Mouse (Mus musculus): ENCODE data around the gene Klhl7. TPM values are rescaled to one million over a fixed set of nuclear protein-coding genes. Genes with fewer than 3 reads are reported as not detected.

Gene Klhl7
- total RNA-seq, 1 experiment from 2014 or later, result 13.5 TPM

GRCm38 (mm10) chr5:24152199-24152598, 51.8 kb downstream of the Klhl7 start:
- no peak for ATAC-seq (ENCODE audit: extremely low read depth, insufficient number of reproducible peaks, low FRiP score, poor library complexity, severe bottlenecking)

GRCm38 (mm10) chr5:24156774-24157173, 56.4 kb downstream of the Klhl7 start:
- no peak for ATAC-seq (ENCODE audit: extremely low read depth, insufficient number of reproducible peaks, low FRiP score, poor library complexity, severe bottlenecking)

GRCm38 (mm10) chr5:24164789-24165445, 64.5 kb downstream of the Klhl7 start, which contains the start of gene Nupl2:
Gene Nupl2, plus strand, starts transcription at chr5:24164963.
- peak; percentile 99 for ATAC-seq (ENCODE audit: extremely low read depth, insufficient number of reproducible peaks, low FRiP score, poor library complexity, severe bottlenecking)

GRCm38 (mm10) chr5:24167263-24167662, 66.9 kb downstream of the Klhl7 start:
- no peak for ATAC-seq (ENCODE audit: extremely low read depth, insufficient number of reproducible peaks, low FRiP score, poor library complexity, severe bottlenecking)

- ATAC-seq (ENCODE audit: extremely low read depth, insufficient number of reproducible peaks, low FRiP score, poor library complexity, severe bottlenecking), result no peak
These were observed 69.5 kb downstream of the Klhl7 start for GRCm38 (mm10) chr5:24169881-24170280.

GRCm38 (mm10) chr5:24172092-24172491, 71.7 kb downstream of the Klhl7 start:
- no peak for ATAC-seq (ENCODE audit: extremely low read depth, insufficient number of reproducible peaks, low FRiP score, poor library complexity, severe bottlenecking)

GRCm38 (mm10) chr5:24181514-24182295, 81.3 kb downstream of the Klhl7 start:
- no peak for ATAC-seq (ENCODE audit: extremely low read depth, insufficient number of reproducible peaks, low FRiP score, poor library complexity, severe bottlenecking)

GRCm38 (mm10) chr5:24182296-24182734, 81.9 kb downstream of the Klhl7 start:
- ATAC-seq (ENCODE audit: extremely low read depth, insufficient number of reproducible peaks, low FRiP score, poor library complexity, severe bottlenecking), result no peak

GRCm38 (mm10) chr5:24183096-24183495, 82.7 kb downstream of the Klhl7 start:
- ATAC-seq (ENCODE audit: extremely low read depth, insufficient number of reproducible peaks, low FRiP score, poor library complexity, severe bottlenecking), result no peak

GRCm38 (mm10) chr5:24184011-24184410, 83.6 kb downstream of the Klhl7 start:
- no peak for ATAC-seq (ENCODE audit: extremely low read depth, insufficient number of reproducible peaks, low FRiP score, poor library complexity, severe bottlenecking)

GRCm38 (mm10) chr5:24188476-24188875, 88.1 kb downstream of the Klhl7 start:
- ATAC-seq (ENCODE audit: extremely low read depth, insufficient number of reproducible peaks, low FRiP score, poor library complexity, severe bottlenecking), result no peak

- ATAC-seq (ENCODE audit: extremely low read depth, insufficient number of reproducible peaks, low FRiP score, poor library complexity, severe bottlenecking), result no peak
These were observed 91.4 kb downstream of the Klhl7 start for GRCm38 (mm10) chr5:24191821-24192220.

- no peak for ATAC-seq (ENCODE audit: extremely low read depth, insufficient number of reproducible peaks, low FRiP score, poor library complexity, severe bottlenecking)
These were observed 100.6 kb downstream of the Klhl7 start for GRCm38 (mm10) chr5:24201006-24201405.

GRCm38 (mm10) chr5:24202492-24202891, 102.1 kb downstream of the Klhl7 start:
- ATAC-seq (ENCODE audit: extremely low read depth, insufficient number of reproducible peaks, low FRiP score, poor library complexity, severe bottlenecking), result no peak

- ATAC-seq (ENCODE audit: extremely low read depth, insufficient number of reproducible peaks, low FRiP score, poor library complexity, severe bottlenecking), result no peak
These were observed 102.9 kb downstream of the Klhl7 start for GRCm38 (mm10) chr5:24203266-24203665.

- ATAC-seq (ENCODE audit: extremely low read depth, insufficient number of reproducible peaks, low FRiP score, poor library complexity, severe bottlenecking), result no peak
These were observed 107.6 kb downstream of the Klhl7 start for GRCm38 (mm10) chr5:24207965-24208364.

- ATAC-seq (ENCODE audit: extremely low read depth, insufficient number of reproducible peaks, low FRiP score, poor library complexity, severe bottlenecking), result no peak
These were observed 108.1 kb downstream of the Klhl7 start for GRCm38 (mm10) chr5:24208505-24208904.

Measured in neutrophil, adult 5-6 weeks (primary cell).